Mouse (Mus musculus): ENCODE data around the gene Spag17. TPM values are rescaled to one million over a fixed set of nuclear protein-coding genes. Genes with fewer than 3 reads are reported as not detected.
A peak's percentile ranks its signal among the peaks of the same experiment; 100 is the strongest.

Gene Spag17
- total and polyA plus RNA-seq, 3 experiments, result 0.01 TPM; not detected in 2

DNA sequence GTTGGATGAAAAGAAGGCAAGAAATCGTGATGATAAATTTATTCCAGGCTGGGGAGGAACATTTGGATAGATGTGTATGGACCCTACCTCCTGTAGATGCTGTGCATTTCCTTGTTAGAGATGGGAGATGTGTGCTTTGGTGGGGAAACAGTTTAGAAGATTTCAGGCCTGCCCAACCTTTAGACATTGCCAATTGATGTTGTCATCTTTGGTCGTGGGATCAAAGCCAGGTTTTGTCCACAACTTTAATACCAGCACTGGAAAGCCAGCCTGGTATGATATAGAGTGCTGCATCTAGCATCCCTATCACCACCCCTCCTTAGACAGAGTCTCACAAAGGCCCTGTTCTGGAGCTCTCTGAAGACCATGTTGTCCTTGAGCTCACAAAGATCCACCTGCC lies 278.4 kb downstream of the Spag17 start:
- DNase-seq, result peak; percentile 14

GRCm38 (mm10) chr3:100164991-100165390 lies 279.8 kb downstream of the Spag17 start:
- DNase-seq, result no peak

- DNase-seq, result no peak
These were observed 290.8 kb downstream of the Spag17 start for GRCm38 (mm10) chr3:100176031-100176430.

- DNase-seq, result no peak
These were observed 295.3 kb downstream of the Spag17 start for GRCm38 (mm10) chr3:100180471-100180870.

- DNase-seq, result peak; percentile 48
These were observed 304.2 kb downstream of the Spag17 start for GRCm38 (mm10) chr3:100189444-100189843.

DNA sequence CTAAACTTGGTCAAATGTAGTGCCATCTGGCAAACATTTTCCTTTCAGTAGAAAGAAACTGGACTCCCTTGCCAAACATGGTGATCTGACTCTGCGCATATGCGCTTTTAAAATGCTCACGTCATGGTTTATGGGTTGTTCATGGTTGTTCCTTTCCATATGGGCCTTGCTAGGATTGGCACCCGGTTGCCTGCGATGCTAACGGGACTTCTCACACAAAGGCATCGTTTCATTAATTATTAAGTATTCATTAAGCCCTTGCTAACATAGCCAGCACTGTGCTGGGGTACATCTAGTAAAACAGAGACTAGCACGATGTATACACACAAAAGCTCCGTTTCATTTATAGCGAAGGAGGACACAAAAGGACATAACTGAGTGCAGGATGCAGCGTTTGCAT lies 304.7 kb downstream of the Spag17 start:
- DNase-seq, result no peak
